Mouse (Mus musculus) lung, postnatal 0 days (tissue): ENCODE results near the gene Fkbp8.
A peak's percentile ranks its signal among the peaks of the same experiment; 100 is the strongest.

Experiments used
- CTCF ChIP-seq: IDR thresholded peaks from 2 replicates; pipeline ENCODE4 v1.5.1; 2016; ENCODE audit warnings: antibody characterized with exemption, mild to moderate bottlenecking
- EP300 ChIP-seq: IDR thresholded peaks from 2 replicates; pipeline ENCODE4 v1.6.1; 2016; ENCODE audit warnings: antibody characterized with exemption, mild to moderate bottlenecking, control low read depth

- TF ChIP-seq CTCF (peak; percentile 50), EP300 (no peak)
These were observed 31.5 kb downstream of the Fkbp8 start for GRCm38 (mm10) chr8:70558983-70559382.
